Mouse (Mus musculus): Measurements from ENCODE around the gene Slc35b4.

Gene Slc35b4
- long read RNA-seq, experiment 1, full-length matches to known transcripts: 12 of 17 reads
- long read RNA-seq, experiment 1, partial matches to known transcripts: 0 of 17 reads
- long read RNA-seq, experiment 1, other reads (novel, unspliced or antisense): 5 of 17 reads
- long read RNA-seq, experiment 2, full-length matches to known transcripts: 19 of 24 reads
- long read RNA-seq, experiment 2, partial matches to known transcripts: 0 of 24 reads
- long read RNA-seq, experiment 2, other reads (novel, unspliced or antisense): 5 of 24 reads

DNA sequence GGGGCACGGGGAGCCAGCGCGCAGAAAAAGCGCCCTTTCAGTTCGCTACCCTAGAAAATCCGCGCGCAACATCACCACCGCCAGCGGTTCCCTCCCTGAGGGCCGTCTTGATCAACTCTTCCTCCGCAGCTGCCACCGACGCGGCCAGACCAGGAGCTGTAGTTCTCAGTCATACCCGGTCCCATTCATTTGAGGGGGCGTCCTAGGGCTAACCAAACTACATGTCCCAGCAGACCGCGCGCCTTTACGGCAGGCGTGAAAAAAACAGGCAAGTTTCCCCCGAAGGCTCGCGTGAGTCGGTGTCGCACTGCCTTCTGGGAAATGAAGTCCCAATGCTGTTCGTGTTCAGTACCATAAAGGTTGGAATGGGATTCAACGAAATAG lies at the start of gene Slc35b4:
Gene Slc35b4 (minus strand): TSS at position 248 of the 384 bp plus-strand sequence.
- intact Hi-C loops (cut with DNase I): no loop called here

DNA sequence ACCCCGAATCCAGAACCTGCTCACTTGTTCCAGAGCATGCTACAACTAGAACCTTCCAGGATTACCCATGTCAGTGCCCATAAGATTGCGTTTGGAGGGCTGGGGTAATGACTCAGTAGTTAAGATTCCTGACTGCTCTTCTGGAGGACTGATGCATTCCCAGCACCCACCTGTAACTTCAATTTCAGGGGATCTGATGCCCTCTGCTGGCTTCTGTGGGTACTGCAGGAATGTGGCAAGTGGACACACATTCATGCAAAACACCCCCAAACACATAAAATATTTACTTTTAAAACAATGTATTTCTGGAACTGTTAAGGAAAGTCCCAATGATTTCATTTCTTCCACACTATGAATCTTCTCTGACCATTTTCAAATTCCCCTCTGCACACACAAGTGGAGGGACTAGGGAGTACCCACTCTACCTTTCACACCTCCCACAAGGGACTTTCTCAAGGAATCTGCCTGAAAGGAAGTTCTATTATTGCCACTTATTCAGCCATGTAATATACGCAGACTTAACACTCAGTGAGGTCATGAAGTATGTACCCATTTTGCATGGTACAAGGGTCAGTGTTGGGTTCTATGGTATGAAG lies 48.2 kb upstream of the Slc35b4 start:
- intact Hi-C loops (cut with DNase I): no loop called here

DNA sequence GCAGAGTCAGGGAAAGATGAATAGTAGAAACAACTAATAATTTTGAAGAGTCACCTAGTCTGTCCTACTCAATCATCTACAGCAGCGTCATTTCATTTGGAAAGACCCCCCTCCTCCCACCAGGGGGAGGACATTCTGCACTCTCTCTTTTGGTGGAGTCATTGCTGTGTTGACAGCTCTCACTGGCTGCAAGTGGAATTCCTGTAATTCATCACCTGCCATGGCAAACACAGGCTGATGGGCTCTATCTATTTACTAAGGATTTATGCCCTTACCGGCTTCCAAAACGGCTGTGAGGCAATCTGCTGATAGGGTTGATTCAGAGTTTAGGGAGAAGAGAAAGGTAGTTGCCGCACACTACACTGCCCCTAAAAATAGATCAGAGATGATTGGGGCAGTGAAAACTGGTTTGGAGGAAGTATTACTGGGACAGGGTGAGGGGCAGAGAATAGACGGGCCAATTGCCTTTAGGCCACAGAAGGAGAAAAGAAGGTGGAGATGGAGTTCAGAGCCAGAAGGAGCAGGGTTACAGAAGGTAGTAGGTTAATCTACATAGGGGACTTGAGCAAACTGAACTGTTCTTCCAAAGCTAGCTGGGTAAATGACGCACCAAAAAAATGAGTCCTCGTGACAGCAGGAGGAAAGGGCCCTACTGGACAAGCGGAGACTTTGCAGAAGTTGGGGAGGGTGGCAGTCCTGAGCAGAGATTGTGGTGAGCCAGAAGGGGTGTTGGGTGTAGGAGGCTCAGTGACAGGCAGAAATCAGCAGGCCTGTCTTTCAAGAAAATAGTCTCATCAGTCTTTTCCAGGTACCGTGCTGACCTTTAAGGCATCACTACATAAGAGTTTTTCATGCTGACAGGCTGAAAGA lies 39.8 kb upstream of the Slc35b4 start:
- intact Hi-C loops (cut with DNase I): no loop called here

DNA sequence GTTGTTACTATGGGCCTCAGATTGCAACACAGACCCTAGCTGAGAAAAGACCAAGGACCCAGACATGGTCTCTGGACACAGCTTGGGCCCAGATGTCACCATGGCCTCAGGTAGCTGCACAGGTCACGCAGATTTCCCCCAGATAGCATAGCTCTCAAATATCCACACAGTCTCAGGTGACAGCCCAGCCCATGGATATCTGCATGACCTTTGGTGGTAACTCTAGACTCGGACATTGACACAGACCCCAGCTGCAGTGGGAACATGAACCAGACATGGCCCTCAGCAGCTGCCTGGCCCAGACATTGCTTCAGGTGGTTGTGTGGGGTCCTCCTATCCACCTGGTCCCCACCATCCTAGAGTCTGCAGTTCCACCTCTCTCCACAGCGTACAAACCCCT lies 28.8 kb upstream of the Slc35b4 start:
- intact Hi-C loops (cut with DNase I): loop anchor here (2.0 kb wide), 1 partner anchor 71 kb away; no protein-coding TSS in a partner anchor

DNA sequence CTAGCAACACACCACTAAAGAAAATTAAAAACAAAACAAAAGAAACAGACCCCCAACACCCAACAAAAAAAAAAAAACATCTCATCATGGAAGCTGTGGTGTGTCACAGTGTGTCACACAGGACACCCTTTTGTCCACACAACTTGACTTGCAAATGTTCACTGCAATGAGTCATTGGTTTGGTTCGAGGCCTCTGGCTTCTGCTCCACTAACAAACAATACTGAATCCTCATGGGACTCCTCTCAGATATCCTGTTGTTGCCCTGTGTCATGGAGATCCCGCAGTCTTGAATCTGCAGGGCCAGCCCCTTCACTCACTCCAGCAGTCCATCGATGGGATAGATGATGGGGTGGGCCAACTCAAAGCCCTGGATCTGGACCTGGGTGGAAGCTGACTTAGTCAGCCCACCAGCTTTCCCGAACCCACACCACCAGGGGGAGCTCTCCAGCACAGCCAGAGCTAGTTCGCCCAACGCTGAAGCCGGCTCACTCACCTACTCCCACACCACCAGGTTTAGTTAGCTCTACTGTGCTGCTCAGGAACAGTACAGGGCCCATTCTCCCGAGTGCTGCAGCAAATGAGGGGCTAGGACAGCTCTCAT lies 28.2 kb upstream of the Slc35b4 start:
- intact Hi-C loops (cut with DNase I): loop anchor here (2.0 kb wide), 1 partner anchor 72 kb away; no protein-coding TSS in a partner anchor

DNA sequence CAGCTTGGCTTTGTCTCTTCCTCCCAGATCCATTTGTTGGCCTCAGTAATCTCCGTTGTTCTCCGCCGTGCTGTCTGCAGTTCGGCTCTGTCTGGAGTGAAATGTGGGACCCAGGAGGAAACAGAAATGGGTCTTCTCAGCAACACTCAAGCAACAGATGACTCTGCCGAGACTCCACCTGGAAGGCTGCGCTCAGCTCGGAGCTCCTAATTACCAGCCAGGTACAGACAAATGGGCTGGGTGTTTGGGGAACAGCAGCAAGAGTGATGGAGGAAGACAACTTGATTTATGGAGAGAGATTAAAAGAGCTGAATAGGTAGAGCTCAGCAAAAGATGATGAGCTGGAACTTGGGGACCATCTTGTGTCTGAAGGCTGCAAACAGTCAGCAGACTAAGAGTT lies 26.6 kb upstream of the Slc35b4 start:
- intact Hi-C loops (cut with DNase I): no loop called here

DNA sequence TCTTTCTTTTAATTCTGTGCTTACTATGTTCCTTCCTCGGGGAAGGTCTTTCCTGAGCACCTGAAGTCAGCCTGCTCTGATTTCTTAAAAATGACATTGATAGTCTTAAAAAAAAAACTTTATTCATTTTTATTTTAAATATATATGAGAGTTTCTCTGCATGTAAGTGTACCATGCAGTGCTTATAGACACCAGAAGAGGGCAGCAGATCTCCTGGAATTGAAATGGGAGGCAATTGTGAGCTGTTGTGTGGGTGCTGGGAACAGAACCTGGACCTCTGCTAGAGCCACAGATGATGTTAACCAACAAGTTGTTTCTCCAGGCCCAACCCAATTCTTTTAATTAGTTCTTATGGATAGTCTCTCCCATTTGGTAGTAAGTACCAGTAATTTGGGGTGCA lies 18.1 kb upstream of the Slc35b4 start:
- intact Hi-C loops (cut with DNase I): loop anchor here (5.0 kb wide), 1 partner anchor 123 kb away; no protein-coding TSS in a partner anchor

DNA sequence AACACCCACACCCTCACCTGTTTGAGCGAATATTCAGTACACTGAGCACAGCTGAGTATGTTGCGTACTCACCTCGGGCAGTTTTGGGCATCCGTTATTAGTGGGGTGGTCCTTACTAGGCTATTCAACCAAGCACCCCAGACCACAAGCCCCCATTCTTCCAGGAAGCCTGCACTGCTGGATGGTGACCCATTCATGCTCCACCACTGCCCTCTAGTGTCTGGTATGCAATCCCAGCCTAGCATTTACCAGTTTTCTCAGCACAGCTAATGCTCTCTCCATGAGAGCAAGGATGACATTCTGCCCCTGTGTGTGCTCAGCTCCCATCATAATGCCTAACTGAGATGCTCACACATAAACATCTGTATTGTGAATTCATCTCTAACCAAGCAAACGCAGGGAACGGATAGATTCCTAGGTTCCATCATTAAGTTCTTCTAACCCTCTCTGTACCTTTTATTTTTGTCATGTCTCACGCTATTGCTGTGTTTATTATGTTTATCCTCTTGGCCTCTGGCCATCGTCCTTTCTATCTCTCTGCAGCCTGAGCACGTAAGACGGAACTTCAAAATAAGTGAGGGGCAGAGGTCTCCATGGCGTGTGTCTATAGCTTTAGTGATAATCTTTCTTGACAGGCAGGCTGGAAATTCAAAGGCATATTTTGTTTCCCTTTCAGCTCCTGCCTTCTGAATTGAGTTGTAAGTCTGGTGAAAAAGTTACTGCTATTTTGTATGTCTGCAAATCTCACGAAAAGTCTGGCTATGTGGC lies 17.0 kb upstream of the Slc35b4 start:
- intact Hi-C loops (cut with DNase I): loop anchor here (5.0 kb wide), 1 partner anchor 122 kb away; no protein-coding TSS in a partner anchor

DNA sequence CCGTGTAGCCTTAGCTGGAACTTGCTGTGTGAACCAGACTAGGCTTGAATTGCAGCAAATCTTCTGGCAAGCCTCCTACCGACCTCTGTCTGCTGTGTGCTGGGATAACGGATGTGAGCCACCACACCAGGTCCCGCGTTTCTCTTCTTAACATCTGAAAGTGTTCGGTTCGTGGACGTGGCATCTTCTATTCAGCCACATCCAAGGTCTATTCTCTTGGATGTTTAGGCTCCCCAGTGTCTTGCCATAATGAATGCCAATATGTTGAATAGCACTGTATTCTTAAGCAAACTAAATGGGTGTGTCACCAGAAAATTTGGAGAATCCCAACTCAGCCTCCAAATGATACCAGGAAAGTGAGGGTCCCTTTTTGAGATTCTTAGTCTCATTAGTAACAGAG lies 14.5 kb upstream of the Slc35b4 start:
- intact Hi-C loops (cut with DNase I): loop anchor here (5.0 kb wide), 1 partner anchor 119 kb away; no protein-coding TSS in a partner anchor

DNA sequence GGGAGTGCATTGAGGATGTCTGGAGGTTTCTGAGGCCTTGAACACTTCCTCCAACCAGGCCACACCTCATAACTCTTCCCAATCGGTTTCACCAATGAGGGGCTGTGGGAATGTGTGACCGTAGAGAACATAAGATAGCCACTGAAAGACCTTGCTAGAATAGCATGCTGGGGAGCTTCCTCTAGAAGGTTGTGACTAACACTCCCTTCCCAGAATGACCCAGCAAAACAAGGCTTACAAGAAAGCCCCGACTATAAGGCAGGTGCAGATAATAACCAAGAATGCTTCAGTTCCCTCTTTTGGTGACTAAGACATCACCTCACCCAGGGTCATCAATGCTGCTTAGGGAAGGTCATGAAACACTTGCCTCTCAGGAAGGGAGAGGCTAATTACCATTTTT lies 12.6 kb upstream of the Slc35b4 start:
- intact Hi-C loops (cut with DNase I): no loop called here

DNA sequence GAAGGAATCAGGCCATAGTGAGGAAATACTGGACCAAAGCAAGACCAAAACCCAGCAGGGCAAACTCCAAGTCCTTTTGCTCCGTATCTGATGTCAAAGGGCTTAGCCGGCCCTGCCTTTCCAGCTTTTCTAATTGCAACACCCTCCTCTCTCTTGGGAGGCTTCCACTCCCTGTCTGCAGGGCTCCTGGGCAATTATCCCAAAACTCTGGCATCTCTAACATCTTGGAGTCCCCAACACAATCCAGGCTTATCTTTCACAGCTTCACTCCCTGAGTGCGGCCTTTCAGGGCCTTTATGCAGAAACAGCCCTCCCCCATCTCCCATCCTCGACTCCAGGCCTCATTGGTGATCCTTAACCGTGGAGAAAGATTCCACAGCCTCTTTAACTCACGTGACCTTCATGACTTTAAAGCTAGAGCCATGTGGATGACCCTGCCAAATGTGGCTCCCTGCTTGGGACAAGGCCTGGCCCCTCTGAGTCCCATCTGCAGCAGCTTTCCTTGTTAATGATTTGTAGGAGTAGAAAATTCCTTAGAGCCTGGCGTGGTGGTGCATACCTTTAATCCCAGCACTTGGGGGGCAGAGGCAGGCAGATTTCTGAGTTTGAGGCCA lies 11.2 kb upstream of the Slc35b4 start:
- intact Hi-C loops (cut with DNase I): no loop called here

DNA sequence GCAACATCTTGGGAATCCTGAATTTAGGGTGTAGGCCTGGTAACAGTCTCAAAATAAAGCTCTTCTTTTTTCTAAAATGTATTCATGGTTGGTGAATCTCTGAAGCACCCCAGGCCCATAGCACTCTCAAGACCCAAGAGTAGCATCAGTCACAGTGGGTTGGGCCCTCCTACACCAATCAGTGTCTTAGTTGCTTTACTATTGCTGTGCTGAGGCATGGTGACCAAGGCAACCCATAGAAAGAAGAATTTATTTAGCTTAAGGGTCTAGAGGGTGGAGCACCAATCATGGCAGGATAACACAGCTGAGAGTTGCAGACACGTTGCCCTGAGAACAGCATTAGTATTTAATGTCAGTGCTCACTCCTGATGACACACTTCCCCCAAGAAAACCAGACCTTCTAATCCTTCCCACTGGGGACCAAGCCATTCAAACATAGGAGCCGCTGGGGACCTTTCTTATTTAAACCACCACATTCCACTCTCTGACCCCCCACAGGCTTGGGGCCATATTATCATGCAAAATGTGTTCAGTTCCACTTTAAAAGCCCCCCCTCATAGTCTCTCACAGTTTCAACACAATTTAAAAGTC lies 10.5 kb upstream of the Slc35b4 start:
- intact Hi-C loops (cut with DNase I): no loop called here

DNA sequence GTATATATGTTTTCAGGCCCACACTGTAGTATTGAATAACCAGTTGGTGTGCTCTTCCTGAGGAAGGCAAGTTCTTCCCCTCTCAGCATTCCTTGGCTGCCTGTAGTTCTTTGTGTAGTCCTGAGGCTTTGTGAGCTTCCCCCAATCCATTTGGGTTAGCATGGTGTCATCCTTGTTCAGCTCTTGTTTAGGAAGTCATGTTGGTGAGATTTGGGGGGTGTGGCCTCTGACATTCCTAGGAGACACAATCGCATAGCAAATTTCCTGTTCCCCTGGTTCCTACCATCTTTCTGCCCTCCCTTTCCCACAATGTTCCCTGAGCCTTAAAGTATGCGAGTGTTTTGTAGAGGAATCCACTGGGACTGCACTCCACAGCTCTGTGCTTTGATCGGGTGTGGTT lies 6.4 kb upstream of the Slc35b4 start:
- intact Hi-C loops (cut with DNase I): no loop called here

DNA sequence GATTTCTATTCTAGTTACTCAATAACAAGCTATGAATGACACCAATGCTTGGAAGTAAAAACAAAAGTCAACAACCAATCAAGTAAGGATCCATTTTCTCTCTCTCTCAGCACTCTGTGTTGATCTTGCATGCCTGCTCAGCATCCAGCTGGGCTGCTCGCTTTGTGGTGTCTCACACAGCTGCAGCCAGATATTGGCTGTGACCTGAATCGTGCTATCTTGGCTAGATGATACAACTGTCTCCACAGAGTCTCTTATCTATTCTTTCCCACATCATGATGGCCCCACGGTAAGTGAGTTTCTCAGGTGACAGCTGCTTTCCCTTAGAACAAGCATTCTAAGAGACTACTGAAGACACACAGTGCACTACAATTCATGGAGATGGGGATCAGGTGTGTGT lies 5.0 kb upstream of the Slc35b4 start:
- intact Hi-C loops (cut with DNase I): no loop called here

DNA sequence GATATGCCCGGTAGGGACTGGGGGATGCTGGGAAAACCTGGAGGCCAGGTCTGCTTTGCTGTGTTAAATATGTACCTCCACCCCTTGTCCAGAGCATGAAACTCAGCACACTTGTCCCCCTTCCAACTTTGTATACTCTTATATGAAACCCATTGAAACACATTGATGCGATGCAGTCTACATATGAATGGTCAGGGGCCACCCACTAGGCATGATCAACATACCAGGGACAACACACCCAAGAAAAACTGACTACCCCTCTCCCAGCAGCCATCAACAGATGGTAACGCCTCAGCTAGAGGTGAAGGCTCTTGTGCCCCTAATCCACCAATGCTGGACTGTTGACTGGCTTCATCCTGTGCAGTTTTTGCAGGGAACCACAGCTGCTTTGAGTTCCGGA lies 3.0 kb upstream of the Slc35b4 start:
- intact Hi-C loops (cut with DNase I): no loop called here

DNA sequence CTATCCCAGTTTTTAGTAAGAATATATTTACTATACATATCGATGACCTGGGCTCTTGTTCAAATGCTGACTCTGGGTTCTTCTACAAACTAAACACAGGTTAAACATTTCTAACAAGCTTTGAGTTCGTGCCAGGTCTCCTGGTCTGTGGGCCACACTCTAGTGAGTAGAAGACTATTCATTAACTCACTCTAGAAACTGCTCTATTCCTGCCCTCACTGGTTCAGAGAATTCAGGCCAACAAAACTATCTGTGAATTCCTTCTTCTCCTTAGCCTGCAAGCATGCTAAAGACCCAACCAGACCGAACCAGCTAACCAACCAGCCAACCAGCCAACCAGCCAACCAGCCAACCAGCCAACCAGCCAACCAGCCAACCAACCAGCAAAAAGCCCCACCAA lies 2.1 kb upstream of the Slc35b4 start:
- intact Hi-C loops (cut with DNase I): no loop called here

DNA sequence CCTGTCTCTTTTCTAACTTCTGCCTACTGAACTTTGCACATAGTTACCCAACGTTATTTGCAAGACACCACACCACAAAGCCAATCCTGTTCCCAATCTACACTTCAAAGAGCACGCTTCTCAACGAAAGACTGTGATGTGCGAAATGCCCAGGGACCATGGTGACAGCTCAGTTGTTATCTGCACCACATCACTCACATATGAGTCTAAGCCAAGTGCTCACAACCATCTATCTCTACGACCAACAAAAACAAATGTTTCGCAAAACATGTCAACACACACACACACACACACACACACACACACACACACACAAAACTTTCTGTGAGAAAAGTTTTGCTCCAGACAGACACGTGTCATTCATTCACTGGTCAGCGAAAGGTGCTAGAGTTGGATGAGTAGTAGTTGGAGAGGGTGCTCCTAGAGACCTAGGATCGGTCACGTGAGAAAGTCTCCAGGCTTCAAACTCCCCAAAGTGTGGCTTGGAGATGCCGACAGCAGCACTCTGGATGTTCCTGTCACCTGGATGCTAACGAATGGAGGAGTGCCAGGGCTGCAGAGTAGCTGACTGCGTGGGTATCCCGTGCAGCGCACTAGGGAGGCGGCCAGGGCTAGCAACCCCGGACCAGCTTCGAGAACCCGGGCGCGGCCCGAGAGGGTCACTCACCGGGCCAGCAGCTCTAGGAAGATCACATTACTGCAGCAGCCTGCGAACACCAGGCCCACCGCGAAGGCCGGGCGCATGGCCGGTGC lies 624 bp downstream of the Slc35b4 start:
- intact Hi-C loops (cut with DNase I): no loop called here

DNA sequence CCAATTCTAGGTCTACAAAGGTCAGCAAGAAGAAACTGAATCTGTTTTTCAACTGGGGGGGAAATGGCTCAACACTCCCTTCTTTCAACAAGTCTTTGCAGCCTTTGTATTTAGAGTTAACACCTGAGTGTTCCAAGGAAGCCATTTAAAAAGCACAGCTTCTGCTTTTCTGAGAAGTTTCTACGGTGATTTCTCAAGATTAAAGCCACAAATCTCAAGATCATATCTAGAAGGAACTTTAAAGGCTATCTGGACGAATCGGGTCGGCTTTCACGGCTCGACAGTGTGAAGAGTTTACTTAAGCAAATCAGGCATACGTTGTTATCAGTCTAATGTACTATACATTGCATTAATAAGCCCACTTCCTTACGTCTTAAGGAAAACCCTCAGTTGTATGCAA lies 2.2 kb downstream of the Slc35b4 start:
- intact Hi-C loops (cut with DNase I): no loop called here

DNA sequence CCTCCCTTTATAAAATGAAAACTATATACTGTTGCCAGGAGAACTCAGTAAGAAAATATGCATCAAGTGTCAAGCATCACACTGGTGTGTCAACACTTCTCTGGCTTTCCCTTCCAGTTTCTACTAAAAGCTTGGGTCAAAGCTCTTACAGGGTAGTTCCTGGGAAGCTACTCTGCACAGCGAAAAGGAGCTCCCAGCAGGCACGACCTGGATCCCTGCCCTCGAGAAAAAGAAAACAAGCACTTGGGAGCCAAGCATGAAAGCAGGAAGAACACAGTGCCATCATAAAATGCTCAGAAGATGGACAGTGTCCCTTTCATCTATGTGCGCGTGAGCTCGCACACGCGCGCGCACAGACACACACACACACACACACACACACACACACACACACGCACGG lies 3.7 kb downstream of the Slc35b4 start:
- intact Hi-C loops (cut with DNase I): no loop called here

Measured in adrenal gland (tissue).